Mouse (Mus musculus) brain, embryonic 14.5 days (tissue): ENCODE measurements around the gene Tulp4. TPM values are rescaled to one million over a fixed set of nuclear protein-coding genes. Genes with fewer than 3 reads are reported as not detected.
A peak's percentile ranks its signal among the peaks of the same experiment; 100 is the strongest.

Source experiments
- DNase-seq: peaks from one replicate; pipeline ENCODE4 v3.0.0-alpha.2; 2011; ENCODE audit warnings: low read depth
- CTCF ChIP-seq: fragments of 200-500 bp; IDR thresholded peaks from 2 replicates; pipeline ENCODE4 v1.5.1; 2012; ENCODE audit warnings: inconsistent platforms, mild to moderate bottlenecking, moderate library complexity, borderline replicate concordance; ENCODE audit not compliant: insufficient read depth, insufficient read length; ENCODE audit errors: extremely low read depth
- POLR2A ChIP-seq: fragments of 200-500 bp; IDR thresholded peaks from 2 replicates; pipeline ENCODE4 v1.6.1; 2012; ENCODE audit warnings: mild to moderate bottlenecking, inconsistent platforms, borderline replicate concordance; ENCODE audit not compliant: poor library complexity, insufficient read depth, insufficient read length, severe bottlenecking; ENCODE audit errors: extremely low read depth
- polyA plus RNA-seq: library from polyadenylated mRNA; depleted of rRNA; stranded (reverse); fragments of >200 nt; gene quantifications from 2 replicates; pipeline ENCODE4 v1.2.3, GENCODE M21; 2012; rRNA removed

Tulp4 gene
- 140 and 178 TPM in 2 replicates for polyA plus RNA-seq

- TF ChIP-seq POLR2A (peak; percentile 78), CTCF (no peak)
- DNase-seq = peak; percentile 98
Measured at GRCm38 (mm10) chr17:6106361-6107014, at the start of gene Tulp4. TSS of gene Tulp4 (plus strand) at chr17:6106437.

GRCm38 (mm10) chr17:6062793-6063192 is 43.4 kb upstream of the Tulp4 start:
- TF ChIP-seq CTCF = no peak
- TF ChIP-seq POLR2A = no peak
- DNase-seq = no peak

GRCm38 (mm10) chr17:6063532-6063931 is 42.7 kb upstream of the Tulp4 start:
- no peak for DNase-seq
- TF ChIP-seq CTCF (no peak), POLR2A (no peak)

GRCm38 (mm10) chr17:6066021-6066420 is 40.2 kb upstream of the Tulp4 start:
- TF ChIP-seq POLR2A (no peak), CTCF (no peak)

GRCm38 (mm10) chr17:6067613-6068012 is 38.6 kb upstream of the Tulp4 start:
- TF ChIP-seq POLR2A = no peak
- TF ChIP-seq CTCF = no peak
- DNase-seq = no peak

More at GRCm38 (mm10) chr17:6066021-6066420, 40.2 kb upstream of the Tulp4 start:
- DNase-seq = no peak

GRCm38 (mm10) chr17:6069866-6070265 is 36.4 kb upstream of the Tulp4 start:
- no peak for DNase-seq
- TF ChIP-seq POLR2A (no peak), CTCF (no peak)

- no peak for TF ChIP-seq POLR2A
- TF ChIP-seq CTCF = no peak
Measured at GRCm38 (mm10) chr17:6073405-6073804, 32.8 kb upstream of the Tulp4 start.

GRCm38 (mm10) chr17:6079287-6080122 is 26.7 kb upstream of the Tulp4 start, which contains the start of the genes Serac1 and Gtf2h5:
TSS of gene Serac1 (minus strand) at chr17:6079741.
TSS of gene Gtf2h5 (plus strand) at chr17:6079786.
- TF ChIP-seq CTCF (no peak), POLR2A (peak; percentile 75; the same call in 1 of the 2 replicates)
- peak; percentile 98 for DNase-seq

More at GRCm38 (mm10) chr17:6073405-6073804, 32.8 kb upstream of the Tulp4 start:
- DNase-seq = no peak

GRCm38 (mm10) chr17:6083323-6083890 is 22.8 kb upstream of the Tulp4 start:
- no peak for DNase-seq
- no peak for TF ChIP-seq CTCF
- no peak for TF ChIP-seq POLR2A

- no peak for DNase-seq
- TF ChIP-seq POLR2A (no peak), CTCF (no peak)
Measured at GRCm38 (mm10) chr17:6091604-6092003, 14.6 kb upstream of the Tulp4 start.

- DNase-seq = no peak
- no peak for TF ChIP-seq POLR2A
- TF ChIP-seq CTCF = no peak
Measured at GRCm38 (mm10) chr17:6095579-6095978, 10.7 kb upstream of the Tulp4 start.

GRCm38 (mm10) chr17:6097884-6098283 is 8.4 kb upstream of the Tulp4 start:
- peak; percentile 92 for TF ChIP-seq CTCF
- TF ChIP-seq POLR2A = no peak
- peak; percentile 81 for DNase-seq

GRCm38 (mm10) chr17:6102287-6102686 is 4.0 kb upstream of the Tulp4 start:
- no peak for TF ChIP-seq POLR2A
- no peak for TF ChIP-seq CTCF

GRCm38 (mm10) chr17:6103566-6103965 is 2.7 kb upstream of the Tulp4 start:
- no peak for DNase-seq
- TF ChIP-seq POLR2A (no peak), CTCF (no peak)

More at GRCm38 (mm10) chr17:6102287-6102686, 4.0 kb upstream of the Tulp4 start:
- DNase-seq = no peak
